Mouse (Mus musculus) CD4-positive, CD25-positive, alpha-beta regulatory T cell, adult 2 months (primary cell): ENCODE data around the gene Vpreb3.
A peak's percentile ranks its signal among the peaks of the same experiment; 100 is the strongest.

Experiments used
- DNase-seq: peaks from one replicate; pipeline ENCODE4 v3.0.0-alpha.2; 2012; ENCODE audit warnings: low read depth, low spot score

Gene Vpreb3

GRCm38 (mm10) chr10:75932081-75932678, 10.7 kb upstream of the Vpreb3 start:
- peak; percentile 72 for DNase-seq

GRCm38 (mm10) chr10:75932891-75933290, 10.0 kb upstream of the Vpreb3 start, which contains the start of gene Chchd10:
TSS of gene Chchd10 (plus strand) at chr10:75933130.
- no peak for DNase-seq

- no peak for DNase-seq
Measured at GRCm38 (mm10) chr10:75934991-75935390, 7.9 kb upstream of the Vpreb3 start.

DNA sequence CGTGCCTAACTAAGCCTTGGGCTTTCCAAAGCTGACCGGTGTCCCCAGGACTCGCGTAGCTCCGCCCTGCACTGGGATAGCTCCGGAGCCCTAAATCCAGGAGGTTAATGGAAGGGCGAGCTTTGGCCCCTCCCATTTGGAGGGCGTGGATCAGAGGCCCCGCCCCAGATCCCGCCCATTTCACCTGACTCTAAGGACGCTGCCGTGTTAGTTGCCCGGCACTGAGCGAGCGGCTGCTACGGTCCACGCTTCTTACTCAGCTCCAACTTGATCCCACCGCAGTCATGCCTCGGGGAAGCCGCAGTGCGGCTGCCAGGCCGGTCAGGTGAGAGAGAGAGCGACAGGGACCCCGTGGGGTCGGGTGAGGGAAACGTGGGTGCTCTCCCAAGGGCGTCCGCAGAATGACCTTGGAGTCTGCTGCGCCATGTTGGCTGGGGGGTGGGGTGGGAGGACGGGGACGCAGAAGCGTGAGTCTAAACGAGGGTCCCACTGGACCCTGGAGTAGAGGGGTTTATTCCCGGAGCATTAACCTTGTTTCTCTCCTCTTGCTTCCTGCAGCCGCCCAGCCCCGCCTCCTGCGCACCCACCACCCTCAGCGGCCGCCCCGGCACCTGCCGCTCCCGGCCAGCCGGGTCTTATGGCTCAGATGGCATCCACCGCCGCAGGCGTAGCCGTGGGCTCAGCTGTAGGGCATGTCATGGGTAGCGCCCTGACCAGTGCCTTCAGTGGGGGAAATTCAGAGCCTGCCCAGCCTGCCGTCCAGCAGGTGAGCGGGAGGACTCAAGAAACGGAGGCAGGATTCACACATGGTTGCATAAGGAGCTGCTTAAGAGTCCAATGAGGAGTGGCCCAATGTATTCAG, 6.9 kb upstream of the Vpreb3 start, which contains the start of gene Mmp11:
TSS of gene Mmp11 (minus strand) at position 817 of the 862 bp plus-strand sequence.
- peak; percentile 89 for DNase-seq

DNA sequence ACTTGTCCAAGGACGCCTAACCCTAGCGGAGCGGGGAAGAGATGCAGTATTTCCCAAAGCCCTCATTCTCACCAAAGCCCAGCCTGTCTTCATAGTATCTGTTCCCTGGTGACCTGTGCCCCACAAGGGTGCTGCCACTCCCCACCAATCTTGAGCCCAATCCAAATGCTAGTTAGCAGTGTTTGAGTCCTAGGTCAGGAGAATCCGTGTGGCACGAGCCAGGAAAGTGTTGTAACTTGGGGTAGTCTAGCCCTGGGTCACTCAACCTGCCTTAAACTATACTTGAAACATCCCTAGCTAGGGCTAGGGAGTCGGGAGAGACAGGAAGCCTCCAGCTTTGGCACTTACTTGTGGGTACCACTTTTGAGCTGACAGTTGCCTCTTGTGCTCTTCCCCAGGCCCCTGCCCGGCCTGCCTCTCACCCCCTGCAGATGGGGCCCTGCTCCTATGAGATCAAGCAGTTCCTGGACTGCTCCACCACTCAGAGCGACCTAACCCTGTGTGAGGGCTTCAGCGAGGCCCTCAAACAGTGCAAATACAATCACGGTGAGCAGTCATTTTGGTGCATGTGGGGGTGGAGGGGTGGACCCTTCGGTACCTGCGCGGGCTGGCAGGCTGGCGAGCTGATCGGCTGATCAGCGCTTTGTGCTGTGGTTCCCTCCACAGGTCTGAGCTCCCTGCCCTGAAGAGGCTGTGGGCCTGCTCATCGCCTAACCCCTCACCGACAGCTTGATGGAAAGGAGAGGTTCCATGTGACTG, 5.8 kb upstream of the Vpreb3 start:
- DNase-seq, result peak; percentile 39

DNA sequence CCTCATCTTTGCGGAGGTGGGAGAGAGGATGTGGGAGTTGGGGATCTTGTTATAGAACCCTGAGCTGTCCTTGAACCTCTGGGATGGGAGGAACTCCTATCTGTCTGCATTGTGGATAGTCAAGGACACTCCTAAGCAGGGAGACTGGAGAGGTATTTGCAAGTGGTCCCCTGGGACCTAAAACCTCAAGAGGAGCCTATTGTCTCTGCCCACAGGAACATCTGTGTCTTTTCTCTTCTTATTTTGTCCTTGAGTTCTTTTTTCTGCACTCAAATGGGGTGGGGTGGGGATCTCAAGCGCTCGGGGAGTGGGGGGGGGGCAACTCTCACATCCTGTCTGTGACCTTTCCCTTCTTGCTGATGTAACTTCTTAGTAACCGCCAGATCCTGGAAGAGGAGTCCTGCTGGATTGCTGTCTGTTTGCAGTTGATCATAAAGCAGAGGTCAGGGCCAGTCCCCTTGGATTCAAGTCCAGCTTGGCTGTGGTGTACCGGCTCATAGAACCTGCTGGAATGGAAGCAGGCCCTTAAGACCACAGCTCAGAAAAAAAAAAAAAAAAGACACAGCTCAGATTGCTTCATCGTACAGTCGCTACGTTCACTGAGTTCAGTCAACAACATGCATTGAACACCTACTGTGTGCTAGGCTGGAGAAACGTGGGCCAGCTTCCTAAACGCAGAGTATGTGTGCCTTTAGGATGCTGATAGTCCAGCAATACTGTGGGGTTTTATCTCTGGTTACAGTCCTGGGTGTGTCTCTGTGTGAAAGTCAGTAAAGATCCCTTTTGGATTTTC, 4.8 kb upstream of the Vpreb3 start:
- DNase-seq, result peak; percentile 64

DNA sequence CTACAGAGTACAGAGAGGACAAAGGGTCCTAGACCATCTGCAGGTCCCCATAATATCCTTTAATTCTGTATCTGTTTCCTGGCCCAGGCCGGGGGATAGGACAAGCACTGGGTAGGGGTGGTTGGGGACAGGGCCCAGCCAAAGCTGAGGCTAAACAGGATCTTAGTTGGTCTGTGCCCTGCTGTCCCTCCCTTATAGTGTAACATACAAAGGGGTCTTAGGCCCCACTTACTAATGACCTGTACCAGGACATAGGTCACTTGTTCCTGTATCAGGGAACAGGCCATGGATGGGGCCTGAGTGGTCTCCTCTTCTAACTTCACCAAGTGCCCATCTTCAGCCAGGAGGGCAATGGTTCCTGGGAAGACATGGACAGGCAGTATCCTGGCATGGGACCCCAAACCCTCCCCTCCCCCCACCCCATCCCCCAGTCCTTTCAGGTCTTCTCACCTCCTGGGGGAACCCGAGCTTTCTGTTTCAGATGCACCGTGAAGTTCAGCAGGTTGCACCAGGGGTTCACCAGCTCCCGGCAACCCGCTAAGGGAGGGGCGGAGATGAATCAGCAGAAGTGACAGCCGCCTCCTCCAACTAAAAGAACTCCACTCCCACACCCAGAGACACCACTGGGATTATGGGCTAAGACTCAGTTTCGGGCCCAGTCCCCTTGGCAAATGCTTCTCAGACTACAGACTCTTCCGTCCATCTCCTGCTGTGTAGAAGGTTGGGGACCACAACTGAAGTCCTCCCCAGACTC, 3.2 kb upstream of the Vpreb3 start:
- DNase-seq, result peak; percentile 35

- DNase-seq, result no peak
Measured at GRCm38 (mm10) chr10:75940520-75940919, 2.3 kb upstream of the Vpreb3 start, which contains the start of gene Gm867. TSS of gene Gm867 (minus strand) at chr10:75940672.

DNA sequence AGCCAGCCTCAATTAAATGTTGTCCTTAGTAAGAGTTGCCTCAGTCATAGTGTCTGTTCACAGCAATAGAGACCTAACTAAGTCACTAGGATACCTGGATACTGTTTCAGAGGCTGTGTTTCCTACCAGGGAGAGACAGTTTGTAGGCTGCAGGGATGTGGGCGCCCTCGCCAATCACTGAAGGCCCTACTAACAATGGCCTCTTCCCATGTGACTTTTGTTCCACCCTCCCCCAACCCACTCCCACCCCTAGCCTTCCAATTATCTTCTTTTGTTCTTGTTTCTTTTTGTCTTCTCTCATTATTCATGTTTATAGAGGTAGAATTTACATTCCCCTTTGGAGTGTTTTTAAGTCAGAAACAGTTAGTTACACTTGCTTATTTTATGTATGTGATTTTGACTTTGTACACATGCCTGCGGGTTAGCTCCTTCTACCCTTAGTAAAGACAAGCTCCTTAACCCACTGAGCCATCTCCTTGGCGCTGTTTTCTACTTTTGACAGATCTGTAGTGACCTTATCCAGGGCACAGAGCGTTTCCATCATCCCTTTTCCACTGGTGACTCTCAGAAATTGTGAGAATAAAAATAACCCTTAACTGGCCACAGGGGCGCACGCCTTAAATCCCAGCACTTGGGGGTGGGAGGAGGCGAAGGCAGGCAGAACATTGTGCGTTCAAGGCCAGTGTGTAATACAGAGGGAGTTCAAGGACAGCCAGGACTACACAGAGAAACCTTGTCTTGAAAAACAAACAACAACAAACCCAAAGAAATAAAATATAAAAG, 1.6 kb upstream of the Vpreb3 start:
- no peak for DNase-seq

- DNase-seq, result no peak
Measured at GRCm38 (mm10) chr10:75944066-75944772, 1.4 kb downstream of the Vpreb3 start.

- DNase-seq, result no peak
Measured at GRCm38 (mm10) chr10:75945213-75945612, 2.4 kb downstream of the Vpreb3 start.

- no peak for DNase-seq
Measured at GRCm38 (mm10) chr10:75945896-75946295, 3.0 kb downstream of the Vpreb3 start.

DNA sequence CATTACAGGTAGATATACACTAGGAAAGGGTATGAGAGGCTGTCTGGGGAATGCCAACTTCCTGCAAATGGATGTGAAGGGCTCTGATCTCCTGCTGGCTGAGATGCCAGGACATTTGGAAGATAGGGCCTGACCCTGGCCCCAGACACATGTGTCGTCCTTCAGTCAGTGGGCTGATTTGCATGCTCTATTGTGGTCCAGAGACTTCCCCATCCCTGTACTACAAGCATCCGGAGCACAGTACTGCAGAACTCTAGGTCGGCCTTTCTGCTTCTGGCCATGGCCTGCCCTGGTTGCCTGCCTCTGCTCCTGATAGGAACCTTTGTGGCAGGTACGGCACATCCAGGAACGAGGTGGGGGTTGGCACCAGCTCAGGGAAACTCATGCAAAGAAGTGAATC, 5.2 kb downstream of the Vpreb3 start:
- DNase-seq, result no peak

GRCm38 (mm10) chr10:75949053-75950045, 6.5 kb downstream of the Vpreb3 start:
- no peak for DNase-seq

GRCm38 (mm10) chr10:75950791-75951210, 7.9 kb downstream of the Vpreb3 start:
- peak; percentile 51 for DNase-seq

DNA sequence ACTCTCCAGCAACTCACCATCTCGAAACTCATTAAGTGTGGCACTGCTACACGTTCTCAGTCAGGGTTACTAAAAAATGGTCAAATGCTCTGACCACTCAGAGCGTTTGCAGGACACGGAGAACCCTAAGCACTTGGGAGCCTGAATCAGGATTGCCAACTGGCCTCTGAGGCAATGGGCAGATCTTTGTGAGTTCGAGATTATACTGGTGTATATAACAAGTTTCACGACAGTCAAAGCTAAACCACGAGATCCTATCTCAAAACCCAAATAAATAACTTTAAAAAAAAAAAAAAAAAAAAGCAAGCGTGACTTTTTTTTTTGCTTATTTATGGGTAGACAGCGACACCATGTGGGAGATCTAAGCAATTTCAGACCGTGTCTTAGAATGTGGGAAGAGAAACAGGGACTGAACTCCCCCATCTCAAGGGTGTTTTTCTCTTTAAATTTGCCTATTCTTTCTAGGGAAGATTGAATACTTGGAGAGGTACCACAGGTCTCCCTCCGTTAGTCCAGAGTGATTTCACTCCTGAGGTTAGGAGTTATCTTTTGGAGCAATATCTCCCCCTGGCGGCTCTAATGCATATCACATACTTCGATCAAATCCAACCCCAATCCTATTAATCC, 8.7 kb downstream of the Vpreb3 start:
- peak; percentile 84 for DNase-seq

- peak; percentile 58 for DNase-seq
Measured at GRCm38 (mm10) chr10:75954381-75954811, 11.5 kb downstream of the Vpreb3 start, which contains the start of gene Gm5134. TSS of gene Gm5134 (plus strand) at chr10:75954514.
